Mouse (Mus musculus) lung, postnatal 14 days (tissue): ENCODE results near the gene Kcnab1.
A peak's percentile ranks its signal among the peaks of the same experiment; 100 is the strongest.
"Not testable (repeated sequence)": the region's sequence is repeated elsewhere in the genome, so short reads cannot be mapped to it uniquely, and the experiment has no call there.

Source experiments
- DNase-seq: peaks from one replicate; pipeline ENCODE4 v3.0.0; 2021

Gene Kcnab1

GRCm38 (mm10) chr3:65373594-65374182 lies 264.5 kb downstream of the Kcnab1 start:
- DNase-seq, result no peak

DNA sequence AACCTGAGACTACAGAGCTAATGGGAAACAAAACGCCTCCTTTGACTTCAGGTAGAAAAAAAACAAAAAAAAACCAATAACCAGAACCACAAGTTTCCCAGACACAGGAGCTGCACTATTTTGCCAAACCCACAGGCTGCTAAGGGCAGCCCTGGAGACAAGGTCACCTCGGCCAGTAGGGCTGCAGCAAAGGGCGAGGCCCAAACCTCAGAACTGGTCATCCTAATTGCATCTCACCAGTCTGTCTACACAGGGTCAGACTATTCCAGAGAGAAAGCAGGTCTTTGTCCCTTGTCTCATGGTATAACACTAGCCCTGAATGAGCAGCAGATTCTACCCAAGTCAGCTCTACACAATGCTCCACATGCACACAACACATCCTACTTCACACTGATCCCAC lies 265.5 kb downstream of the Kcnab1 start:
- no peak for DNase-seq

DNA sequence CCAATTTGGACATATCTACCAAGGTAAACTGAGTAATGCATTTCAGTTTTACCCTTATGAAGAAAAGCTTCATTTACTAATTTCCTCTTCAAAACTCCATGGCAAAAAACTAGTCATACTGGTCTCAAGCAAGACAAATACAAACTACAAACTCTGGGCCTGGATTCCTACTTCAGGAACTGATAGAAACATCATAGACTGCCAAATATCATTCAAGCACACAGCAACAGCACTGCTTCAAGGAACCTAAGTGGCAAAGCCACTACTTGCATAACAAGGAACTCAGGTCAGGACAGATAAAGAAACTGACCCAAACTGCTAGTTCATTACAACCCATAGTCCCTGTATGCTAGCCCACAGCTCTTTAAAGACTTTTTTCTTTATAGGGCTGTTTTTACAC lies 269.5 kb downstream of the Kcnab1 start:
- DNase-seq, result no peak

DNA sequence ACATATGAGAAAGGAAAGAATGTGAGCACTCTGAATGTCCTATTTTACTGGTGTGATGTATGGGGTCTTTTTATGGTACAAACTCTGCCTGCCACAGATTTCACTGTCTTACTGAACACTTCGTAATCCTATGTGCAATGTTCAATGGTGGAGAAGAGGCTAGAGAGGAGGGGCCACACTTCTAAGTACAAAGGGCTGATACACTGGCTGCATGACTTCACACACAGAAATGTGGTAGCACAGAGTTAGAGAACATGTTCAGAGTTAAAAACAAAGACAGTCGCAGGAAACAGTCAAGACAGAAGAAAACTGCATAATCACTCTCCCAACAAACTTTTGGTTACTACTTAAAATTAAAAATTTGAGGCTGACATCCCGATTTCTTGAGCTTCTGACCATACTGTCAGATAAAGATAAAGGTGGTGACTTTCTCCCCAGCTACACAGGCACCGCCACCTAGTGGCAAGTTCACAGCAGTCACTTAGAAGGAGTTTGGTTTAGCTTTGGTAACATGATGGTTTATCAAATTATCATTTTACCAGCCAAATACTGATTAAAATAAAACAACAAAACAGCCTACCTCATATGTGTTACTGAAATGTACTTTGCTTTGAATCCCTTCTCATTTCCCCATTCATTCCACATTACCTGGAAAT lies 270.8 kb downstream of the Kcnab1 start:
- DNase-seq, result peak; percentile 63

DNA sequence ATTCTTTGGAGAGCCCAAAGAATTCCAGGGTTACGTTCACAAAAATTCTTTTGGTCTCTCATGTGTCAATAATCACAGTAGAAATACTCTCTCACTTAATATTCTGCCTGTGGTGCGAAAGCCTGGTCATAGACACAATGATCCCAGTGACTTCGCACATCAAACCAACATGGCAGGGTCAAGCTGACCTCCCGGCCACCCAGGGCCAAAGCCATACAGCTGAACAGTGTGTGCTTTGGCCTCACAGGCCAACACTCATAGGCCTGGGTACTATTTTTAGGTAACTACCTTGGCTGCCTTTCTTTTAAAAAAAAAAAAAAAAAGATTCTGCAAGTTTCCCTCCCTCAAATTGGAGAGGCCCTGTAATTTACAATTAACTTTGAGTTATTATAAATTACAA lies 271.9 kb downstream of the Kcnab1 start:
- no peak for DNase-seq

- no peak for DNase-seq
Observed at GRCm38 (mm10) chr3:65384431-65384830, 275.2 kb downstream of the Kcnab1 start.

DNA sequence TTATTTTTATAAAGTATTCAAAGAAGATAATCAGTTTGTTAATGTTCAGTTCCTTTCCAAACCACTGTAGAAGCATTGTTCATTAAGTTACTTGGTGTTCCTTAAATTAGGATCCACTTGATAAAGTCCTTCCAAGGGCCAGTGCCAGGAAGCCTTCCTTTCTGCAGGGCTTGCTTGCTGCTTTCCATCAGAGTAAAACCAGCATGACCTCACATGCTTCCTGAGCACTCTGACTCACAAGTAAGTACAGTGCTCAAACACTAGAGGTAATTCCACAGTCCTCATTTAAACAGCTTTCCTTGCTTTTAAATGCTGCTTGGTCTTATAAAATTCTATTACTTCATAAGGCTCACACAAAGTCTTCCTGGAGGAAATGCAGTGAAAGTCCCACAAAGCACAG lies 276.6 kb downstream of the Kcnab1 start:
- no peak for DNase-seq

DNA sequence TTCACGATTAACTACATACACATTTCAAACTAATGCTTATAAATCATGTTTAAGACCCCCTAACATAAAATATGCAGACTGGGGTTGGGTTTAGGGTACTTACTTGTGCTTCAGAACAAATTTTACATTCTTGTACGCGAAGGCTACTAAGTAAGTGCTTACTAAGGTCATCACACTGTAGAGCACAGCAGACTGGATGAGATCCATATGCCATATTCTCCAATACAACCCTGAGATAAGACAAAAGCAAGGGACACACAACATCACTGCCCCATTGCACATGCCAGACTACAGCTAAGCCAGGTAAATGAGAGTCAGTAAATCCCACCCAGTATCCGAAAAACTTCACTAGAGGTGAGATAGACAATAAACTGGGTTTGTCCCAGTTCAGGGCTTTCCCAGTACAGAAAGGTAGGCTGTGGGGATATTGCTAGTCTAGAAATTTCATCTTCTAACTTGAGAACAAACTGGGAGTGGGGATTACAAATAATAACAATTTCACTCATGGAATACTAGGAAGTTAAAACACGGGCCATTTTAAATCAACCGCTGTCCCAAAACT lies 282.1 kb downstream of the Kcnab1 start:
- no peak for DNase-seq

DNA sequence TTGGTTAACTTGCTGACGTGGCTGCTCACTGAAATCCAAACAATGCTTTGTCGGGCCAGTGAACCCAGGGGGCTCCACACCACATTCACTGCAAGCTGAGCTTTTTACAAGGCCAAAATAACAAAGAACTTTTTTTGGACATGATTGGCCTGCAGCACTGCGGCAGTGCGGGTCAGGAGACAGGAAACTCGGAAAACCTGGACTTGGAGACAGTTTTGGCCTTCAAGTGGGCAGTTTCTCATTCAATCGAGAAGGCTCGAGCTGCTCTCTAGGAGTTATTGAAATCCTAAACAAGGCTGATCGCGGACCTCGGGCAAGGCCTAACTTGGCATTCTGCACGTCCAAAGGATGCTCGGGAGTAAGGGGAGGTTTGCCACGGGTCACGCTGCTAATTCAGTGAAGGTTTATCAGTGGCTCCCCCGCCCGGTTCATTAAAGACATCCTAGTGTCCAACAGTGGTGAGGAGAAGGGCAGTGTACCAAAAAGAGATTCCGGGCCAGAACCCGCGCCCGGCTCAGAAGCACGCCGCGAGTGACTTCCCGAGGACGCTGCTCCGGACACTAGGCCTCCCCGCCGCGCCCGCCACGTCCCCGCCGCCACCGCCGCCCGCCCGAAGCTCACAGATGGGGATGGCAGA lies 282.7 kb downstream of the Kcnab1 start:
- no peak for DNase-seq

DNA sequence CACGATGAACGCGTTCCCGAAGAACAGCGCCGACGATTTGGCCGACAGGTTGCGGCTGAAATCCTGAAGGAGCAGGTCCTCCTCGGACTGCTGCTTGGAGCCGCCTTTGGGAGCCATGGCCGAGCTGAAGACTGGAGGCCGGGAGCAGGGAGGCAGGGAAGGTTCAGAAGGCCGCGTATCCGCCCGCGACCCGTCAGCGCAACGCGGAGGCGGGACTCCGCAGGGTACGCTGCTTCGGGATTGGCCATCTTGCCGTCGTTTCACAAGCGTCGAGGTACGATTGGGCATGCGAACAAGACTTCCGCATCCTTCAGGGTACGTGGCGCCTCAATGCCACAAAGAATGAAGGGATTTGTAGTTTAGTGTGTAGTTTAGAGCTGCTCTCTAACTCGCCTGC lies 283.2 kb downstream of the Kcnab1 start, which contains the start of gene Ssr3:
Ssr3 (minus strand) TSS at position 203 of the 397 bp plus-strand sequence.
- peak; percentile 96 for DNase-seq

DNA sequence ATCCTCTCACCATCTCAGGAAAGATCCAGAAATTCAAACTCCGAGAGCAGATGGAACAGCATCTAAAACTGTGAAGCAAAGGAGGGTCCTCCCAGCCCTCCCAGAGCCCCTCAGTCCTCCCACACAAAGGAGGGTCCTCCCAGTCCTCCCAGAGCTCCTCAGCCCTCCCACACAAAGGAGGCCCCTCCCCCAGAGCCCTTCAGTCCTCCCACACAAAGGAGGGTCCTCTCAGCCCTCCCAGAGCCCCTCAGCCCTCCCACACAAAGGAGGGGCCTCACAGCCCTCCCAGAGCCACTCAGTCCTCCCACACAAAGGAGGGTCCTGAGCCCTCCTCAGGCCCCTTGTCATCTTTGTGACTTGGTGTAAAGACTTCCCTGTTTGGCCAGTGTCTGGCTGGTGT lies 285.9 kb downstream of the Kcnab1 start:
- DNase-seq, result not testable (repeated sequence)

DNA sequence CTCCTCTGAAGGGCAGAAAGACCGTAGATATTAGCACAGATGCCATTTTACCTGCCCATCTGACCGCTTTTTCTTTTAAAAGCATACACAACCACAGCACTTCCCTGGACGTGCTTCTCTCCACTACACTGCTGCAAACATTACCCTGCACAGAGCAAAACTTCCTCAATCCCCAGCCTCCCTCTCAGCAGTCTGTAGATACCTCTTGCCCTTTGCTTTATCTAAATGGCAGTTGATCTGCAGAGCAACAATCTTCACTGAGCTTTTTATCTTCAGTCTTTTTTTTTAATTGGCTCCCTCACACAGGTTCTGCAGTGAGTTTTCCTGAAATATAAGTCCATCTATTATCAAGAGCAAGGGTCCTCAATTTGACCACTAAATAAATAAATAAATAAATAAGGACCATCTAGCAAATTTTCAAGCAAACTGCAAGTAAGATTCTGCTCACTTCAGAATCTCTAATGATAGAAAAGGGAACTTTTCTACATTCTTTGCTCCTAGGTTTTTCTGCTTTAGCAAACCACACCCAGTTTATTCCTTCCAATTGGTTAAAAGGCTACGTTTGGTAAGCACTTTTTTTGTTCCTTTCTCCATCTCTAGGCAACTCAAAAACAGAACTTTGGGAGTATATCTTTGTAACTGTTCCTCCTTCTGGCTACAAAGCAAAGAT lies 287.8 kb downstream of the Kcnab1 start:
- no peak for DNase-seq

DNA sequence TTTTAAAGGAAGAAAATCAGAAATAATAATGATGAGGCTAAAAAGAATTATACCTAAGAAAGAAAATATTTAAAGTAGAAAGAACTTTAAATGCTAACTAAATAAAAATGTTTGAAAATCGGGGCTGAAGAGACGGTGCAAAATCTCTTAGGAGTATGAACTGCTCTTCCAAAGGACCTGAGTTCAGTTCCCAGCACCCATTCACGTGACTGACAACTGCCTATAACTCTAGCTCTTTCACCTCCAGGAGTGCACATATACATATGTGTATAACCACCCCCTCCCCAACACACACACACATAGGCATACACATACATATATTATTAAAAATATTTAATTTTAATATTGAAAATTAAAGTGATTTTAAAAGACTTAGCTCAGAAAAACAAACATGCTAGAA lies 288.4 kb downstream of the Kcnab1 start:
- DNase-seq, result no peak

DNA sequence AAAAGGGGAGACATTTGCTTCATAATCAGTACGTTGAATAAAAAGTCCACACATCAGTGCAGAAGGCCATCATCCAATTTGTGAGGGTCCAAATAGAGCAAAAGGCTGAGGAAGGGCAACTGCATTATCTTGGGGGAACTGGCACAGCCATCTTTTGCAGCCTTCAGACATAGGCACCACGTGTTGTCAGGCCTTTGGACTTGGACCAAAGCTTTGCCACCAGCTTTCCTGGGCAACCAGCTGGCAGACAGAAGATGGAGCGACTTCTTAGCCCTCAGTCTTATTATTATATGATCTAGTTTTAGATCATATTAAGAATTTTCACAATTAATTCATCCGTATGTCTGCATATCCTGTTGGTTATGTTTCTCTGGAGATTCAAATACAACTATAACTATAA lies 296.6 kb downstream of the Kcnab1 start:
- DNase-seq, result no peak

GRCm38 (mm10) chr3:65407891-65408290 lies 298.7 kb downstream of the Kcnab1 start:
- no peak for DNase-seq

- DNase-seq, result no peak
Observed at GRCm38 (mm10) chr3:65416571-65416970, 307.4 kb downstream of the Kcnab1 start.

GRCm38 (mm10) chr3:65417913-65418594 lies 308.9 kb downstream of the Kcnab1 start:
- no peak for DNase-seq

- DNase-seq, result no peak
Observed at GRCm38 (mm10) chr3:65419706-65420105, 310.5 kb downstream of the Kcnab1 start.
